Mouse (Mus musculus) layer of hippocampus, adult 11-12 months (tissue): Measurements from ENCODE around the gene Fkbp1a.

Source experiments
- DNase-seq: peaks from one replicate; pipeline ENCODE4 v3.0.0; 2022; ENCODE audit warnings: low spot score

The Fkbp1a gene

GRCm38 (mm10) chr2:151549615-151550121, 7.4 kb downstream of the Fkbp1a start:
- no peak for DNase-seq

GRCm38 (mm10) chr2:151562930-151563921, 20.9 kb downstream of the Fkbp1a start:
- no peak for DNase-seq

GRCm38 (mm10) chr2:151564006-151564405, 21.7 kb downstream of the Fkbp1a start:
- no peak for DNase-seq

GRCm38 (mm10) chr2:151564986-151565385, 22.7 kb downstream of the Fkbp1a start:
- DNase-seq: no peak

GRCm38 (mm10) chr2:151566856-151567255, 24.6 kb downstream of the Fkbp1a start:
- DNase-seq: no peak

GRCm38 (mm10) chr2:151569452-151569851, 27.2 kb downstream of the Fkbp1a start:
- no peak for DNase-seq

- DNase-seq: no peak
Observed at GRCm38 (mm10) chr2:151571873-151572700, 29.8 kb downstream of the Fkbp1a start, which contains the start of gene Sdcbp2. Gene Sdcbp2 (plus strand): TSS chr2:151572622.

GRCm38 (mm10) chr2:151573667-151574066, 31.4 kb downstream of the Fkbp1a start:
- no peak for DNase-seq

GRCm38 (mm10) chr2:151574607-151575006, 32.3 kb downstream of the Fkbp1a start:
- DNase-seq: peak; percentile 54

- DNase-seq: peak; percentile 72
Observed at GRCm38 (mm10) chr2:151575119-151575698, 32.9 kb downstream of the Fkbp1a start.

- peak; percentile 89 for DNase-seq
Observed at GRCm38 (mm10) chr2:151575699-151576389, 33.6 kb downstream of the Fkbp1a start.

GRCm38 (mm10) chr2:151579183-151579582, 36.9 kb downstream of the Fkbp1a start:
- DNase-seq: no peak

- DNase-seq: no peak
Observed at GRCm38 (mm10) chr2:151580945-151581344, 38.7 kb downstream of the Fkbp1a start.

GRCm38 (mm10) chr2:151585934-151586333, 43.7 kb downstream of the Fkbp1a start:
- no peak for DNase-seq

- no peak for DNase-seq
Observed at GRCm38 (mm10) chr2:151586807-151587206, 44.5 kb downstream of the Fkbp1a start.

- DNase-seq: no peak
Observed at GRCm38 (mm10) chr2:151587306-151587705, 45.0 kb downstream of the Fkbp1a start.

GRCm38 (mm10) chr2:151598068-151598467, 55.8 kb downstream of the Fkbp1a start:
- DNase-seq: peak; percentile 66

- no peak for DNase-seq
Observed at GRCm38 (mm10) chr2:151602106-151602505, 59.8 kb downstream of the Fkbp1a start.

GRCm38 (mm10) chr2:151603630-151604029, 61.3 kb downstream of the Fkbp1a start:
- DNase-seq: peak; percentile 57

- DNase-seq: peak; percentile 82
Observed at GRCm38 (mm10) chr2:151605437-151605987, 63.2 kb downstream of the Fkbp1a start.

GRCm38 (mm10) chr2:151608435-151608834, 66.2 kb downstream of the Fkbp1a start:
- DNase-seq: no peak
